Mouse (Mus musculus) adrenal gland (tissue): ENCODE data around the gene Itpripl2.

Experiments
- intact Hi-C: fragments of 180-260 bp; cut with DNase I; formaldehyde crosslinking; loops from one replicate; pipeline ENCODE4 v1.15.1; 2025
- long read RNA-seq, 2 experiments: library from polyadenylated mRNA; unstranded; transcript quantifications; one replicate each; pipeline ENCODE4 v2.0.0; 2020; ENCODE audit warnings: borderline replicate concordance in 1 of 2; ENCODE audit not compliant: insufficient replicate concordance in 1 of 2

Itpripl2 gene
- long read RNA-seq, experiment 1, full-length matches to known transcripts, result 2 of 2 reads
- long read RNA-seq, experiment 1, partial matches to known transcripts, result 0 of 2 reads
- long read RNA-seq, experiment 1, other reads (novel, unspliced or antisense), result 0 of 2 reads
- long read RNA-seq, experiment 2, full-length matches to known transcripts, result 1 of 1 reads
- long read RNA-seq, experiment 2, partial matches to known transcripts, result 0 of 1 reads
- long read RNA-seq, experiment 2, other reads (novel, unspliced or antisense), result 0 of 1 reads

DNA sequence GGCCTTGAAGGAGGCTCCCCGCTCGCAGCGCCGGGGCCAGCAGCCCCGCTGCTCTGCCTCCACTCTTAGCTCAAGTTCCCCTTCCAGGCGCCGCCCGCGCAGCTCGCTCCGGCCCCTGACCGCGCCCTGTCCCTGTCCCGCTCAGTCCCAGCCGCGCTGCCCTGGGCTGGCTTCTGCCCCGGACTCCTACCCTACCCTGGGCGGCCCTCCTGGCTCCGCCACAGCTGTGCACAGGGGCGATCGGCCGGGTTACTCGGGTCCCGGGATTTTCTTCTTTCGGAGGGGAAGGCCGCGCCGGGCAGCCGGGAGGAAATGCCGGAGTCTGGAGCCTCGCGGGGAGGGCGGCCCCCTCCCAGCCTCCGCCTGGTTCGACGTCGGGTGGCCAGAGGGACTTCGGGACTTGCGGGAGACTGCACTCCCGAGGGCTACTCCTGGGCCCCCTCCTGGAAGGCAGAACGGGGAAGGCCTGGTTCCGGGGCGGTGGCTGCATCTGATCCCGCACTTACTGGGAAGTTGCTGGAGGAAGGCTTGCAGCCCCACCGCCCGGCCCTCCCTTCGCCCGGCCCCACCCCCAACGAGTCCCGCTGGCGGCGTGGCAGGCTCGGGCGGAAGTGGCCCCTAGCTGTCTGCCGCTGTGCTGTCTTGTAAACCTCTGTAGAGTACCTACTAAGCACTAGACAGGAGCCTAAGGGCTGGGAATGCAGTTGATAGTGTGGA is at the start of gene Itpripl2:
Itpripl2 (minus strand) TSS at position 545 of the 717 bp plus-strand sequence.
- intact Hi-C loops, result no loop called here

DNA sequence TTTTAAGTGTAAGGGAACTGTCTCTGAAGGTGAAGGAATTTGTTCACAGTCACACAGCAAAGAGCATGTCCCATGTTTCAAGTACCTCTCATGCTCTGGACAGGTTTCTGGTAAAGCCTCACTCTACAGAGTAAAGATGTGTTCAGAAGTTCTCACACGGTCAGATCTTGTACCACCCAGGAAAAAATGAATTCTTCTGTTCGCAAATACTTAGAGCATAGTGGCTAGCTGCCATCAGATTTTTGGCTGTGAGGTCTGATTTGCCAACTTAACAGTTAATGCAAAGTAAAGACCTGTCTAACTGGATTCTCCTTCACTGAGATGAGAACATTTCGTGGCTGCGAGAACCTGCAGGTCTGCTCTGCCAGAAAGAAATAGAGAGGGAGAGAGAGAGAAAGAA is 43.3 kb upstream of the Itpripl2 start:
- intact Hi-C loops, result loop anchor here (10.0 kb wide), 1 partner anchor 410 kb away; the partner anchor contains the start of gene Arl6ip1

DNA sequence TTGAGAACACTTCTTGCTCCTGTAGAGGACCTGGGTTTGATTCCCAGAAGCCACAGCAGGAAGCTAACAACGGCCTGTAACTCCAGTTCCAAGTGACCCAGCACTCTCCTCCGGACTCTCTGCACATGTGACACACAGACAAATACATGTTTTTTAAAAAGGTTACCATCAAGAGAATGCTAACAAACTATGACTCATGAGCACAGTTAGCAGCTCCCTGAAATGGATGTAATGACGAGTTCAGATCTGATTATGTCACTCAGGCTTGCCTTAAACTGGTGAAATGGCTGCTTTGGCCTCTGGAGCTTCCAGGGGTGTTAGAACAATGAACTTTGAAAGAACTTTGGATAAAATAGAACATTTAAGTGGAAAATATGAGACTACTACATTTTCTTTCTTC is 42.6 kb upstream of the Itpripl2 start:
- intact Hi-C loops, result loop anchor here (10.0 kb wide), 1 partner anchor 410 kb away; the partner anchor contains the start of gene Arl6ip1

DNA sequence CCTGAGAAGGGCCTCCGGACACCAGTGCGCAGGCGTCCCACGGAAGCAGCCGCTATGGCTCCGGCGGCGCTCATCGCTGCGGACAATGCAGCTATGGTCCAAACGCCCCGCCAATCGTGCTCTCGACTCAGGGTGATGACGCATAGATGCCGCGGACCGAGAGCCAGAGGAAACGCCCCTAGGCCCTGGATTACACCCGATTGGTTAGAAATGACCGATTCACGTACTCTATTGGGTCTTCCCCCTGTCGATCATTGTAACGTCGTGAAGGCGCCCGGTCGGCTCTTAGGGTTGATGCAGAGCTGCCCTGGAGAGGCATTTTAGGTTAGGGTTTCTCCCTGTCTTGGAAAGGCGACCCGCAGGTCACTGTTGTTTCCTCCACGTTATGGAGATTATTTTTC is 41.4 kb upstream of the Itpripl2 start, which contains the start of gene Coq7:
Coq7 (minus strand) TSS at position 179 of the 401 bp plus-strand sequence.
- intact Hi-C loops, result loop anchor here (10.0 kb wide), 1 partner anchor 408 kb away; the partner anchor contains the start of gene Arl6ip1

DNA sequence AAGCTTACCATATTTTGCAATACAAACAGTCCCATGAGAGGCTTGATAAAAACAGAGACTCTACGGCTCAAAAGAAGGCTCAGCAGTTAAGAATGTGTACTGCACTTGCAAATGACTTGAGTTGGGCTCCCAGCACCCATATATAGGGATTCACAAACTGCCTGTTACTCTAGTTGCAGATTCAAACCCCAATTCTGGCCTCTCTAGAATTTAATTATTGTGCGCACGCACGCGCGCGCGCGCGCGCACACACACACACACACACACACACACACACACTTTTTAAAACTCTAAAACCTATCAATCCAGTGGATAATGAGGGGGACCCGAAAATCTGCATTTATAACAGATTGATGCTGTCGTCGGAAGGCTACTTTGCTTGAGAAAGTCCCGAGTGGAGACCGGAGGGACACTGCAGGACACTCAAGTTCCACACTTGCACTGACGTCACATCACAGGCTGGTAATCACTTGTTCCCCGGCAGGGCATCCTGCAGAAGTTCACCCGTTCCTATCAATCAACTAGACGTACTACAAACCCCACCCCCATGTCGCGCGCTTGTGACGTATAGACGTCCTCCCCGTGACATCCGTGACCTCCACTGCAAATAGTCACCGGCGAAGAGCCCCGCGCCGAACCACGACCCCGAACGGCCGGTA is 40.9 kb upstream of the Itpripl2 start:
- intact Hi-C loops, result loop anchor here (10.0 kb wide), 1 partner anchor 408 kb away; the partner anchor contains the start of gene Arl6ip1

DNA sequence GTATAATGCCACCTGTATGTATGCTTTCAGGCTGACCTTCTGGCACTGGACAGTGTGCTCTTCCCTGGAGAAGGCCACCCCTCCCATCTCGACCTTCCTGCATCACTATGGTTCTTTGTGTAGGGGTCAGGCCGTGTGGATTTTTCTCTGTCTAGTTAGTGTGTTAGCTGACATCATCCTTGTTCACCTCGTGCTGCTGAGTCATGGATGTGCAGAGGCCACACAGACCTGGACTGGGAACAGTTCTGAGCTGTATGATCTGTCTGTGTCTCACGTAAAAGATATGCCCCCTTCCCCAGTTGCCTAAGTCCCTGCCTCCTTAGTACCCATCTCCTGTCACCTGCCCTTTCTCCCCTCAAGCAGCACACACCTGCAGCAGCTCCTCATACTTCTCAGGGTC is 35.2 kb upstream of the Itpripl2 start:
- intact Hi-C loops, result no loop called here

DNA sequence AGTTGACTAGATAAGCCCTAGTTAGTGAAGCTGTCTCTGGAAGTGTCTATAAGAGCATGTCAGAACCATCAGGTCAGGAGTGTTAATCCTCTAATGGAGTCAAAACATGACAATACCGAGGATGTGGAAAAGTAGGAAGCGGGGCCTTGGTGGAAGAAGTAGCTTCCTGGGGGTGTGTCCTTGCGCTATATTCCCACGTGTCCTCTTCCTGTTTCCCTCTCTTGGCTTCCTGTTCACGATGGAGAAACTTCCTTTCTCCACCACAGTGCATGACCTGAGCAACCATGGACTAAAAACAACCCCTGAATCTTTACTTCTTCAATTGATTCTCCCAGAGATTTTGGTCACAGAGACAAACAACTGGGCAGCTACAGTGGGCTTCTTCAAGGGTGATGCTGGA is 30.3 kb upstream of the Itpripl2 start:
- intact Hi-C loops, result no loop called here

DNA sequence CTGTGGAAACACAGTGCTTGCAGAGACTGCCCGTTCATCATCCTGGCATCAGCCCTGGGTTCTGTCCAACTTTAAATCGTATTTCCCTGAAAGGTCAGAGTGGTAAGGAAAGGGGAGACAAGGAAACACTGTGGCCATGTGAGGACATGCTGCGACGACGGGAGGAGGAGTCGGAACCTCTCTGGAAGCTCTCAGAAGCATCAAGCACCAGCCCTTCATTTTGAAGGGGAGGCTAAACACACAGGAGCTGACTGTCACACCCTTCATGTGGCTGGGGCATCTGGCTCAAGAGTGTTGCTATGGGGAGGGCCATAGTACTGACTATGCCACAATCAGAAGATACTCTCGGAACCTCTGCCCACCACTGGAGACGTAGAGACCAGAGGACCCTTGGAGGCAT is 27.9 kb upstream of the Itpripl2 start:
- intact Hi-C loops, result loop anchor here (2.0 to 5.0 kb wide), 2 partner anchors 71 to 217 kb away; partner anchors contain the start of gene Syt17

DNA sequence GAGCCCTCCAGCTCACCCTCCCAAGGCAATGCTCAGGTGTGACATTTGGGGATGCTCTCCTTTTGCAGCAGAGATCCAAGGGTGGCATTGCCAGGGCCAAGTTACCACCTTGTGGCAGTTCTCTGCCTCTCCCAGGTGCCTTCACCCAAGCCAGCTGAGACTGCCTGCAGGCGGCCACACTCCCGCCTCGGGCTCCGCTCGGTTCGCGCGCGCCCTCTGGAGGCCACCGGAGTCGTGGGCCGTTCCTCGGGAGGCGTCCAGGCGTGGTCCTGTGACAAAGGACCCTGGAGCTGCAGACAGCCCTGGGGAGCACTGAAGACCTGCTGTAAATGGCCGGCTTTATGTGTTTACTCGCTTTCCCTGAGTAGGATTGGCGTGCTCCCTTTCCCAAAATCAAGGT is 26.9 kb upstream of the Itpripl2 start:
- intact Hi-C loops, result loop anchor here (2.0 to 5.0 kb wide), 2 partner anchors 70 to 216 kb away; partner anchors contain the start of gene Syt17

DNA sequence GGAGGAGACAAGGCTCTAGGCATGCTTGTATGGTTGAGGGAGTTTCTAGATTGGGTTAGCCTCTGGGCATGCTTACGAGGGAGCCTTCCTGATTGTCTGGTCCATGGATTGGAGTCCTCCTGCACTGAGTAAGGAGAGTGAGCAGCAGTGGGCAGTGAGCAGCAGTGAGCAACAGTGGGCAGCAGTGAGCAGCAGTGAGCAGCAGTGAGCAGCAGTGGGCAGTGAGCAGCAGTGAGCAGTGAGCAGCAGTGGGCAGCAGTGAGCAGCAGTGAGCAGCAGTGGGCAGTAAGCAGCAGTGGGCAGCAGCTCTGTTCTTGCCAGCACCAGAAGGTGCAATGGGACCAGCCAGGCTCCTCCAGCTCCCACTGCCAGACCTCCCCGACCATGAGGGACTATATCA is 26.0 kb upstream of the Itpripl2 start:
- intact Hi-C loops, result loop anchor here (2.0 to 5.0 kb wide), 2 partner anchors 69 to 216 kb away; partner anchors contain the start of gene Syt17

DNA sequence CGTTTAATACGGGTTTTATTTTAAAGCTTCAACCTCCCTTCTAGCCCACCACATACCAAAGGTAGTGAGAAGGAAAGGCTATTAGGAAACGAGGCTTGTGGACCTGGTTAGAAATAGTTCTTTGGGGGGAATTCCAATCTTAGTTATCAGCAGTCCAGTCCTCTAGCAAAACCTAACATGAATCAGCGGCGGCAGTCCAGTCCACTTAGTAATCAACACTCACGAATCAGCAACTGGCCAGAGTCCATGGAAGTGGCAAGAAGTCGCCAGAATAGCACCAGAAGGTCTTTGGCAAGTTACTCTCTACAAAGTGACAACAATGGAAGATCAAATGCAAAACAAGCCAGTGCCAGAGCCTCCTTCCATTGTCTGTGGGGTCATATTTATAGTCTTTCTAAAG is 16.8 kb upstream of the Itpripl2 start:
- intact Hi-C loops, result no loop called here

DNA sequence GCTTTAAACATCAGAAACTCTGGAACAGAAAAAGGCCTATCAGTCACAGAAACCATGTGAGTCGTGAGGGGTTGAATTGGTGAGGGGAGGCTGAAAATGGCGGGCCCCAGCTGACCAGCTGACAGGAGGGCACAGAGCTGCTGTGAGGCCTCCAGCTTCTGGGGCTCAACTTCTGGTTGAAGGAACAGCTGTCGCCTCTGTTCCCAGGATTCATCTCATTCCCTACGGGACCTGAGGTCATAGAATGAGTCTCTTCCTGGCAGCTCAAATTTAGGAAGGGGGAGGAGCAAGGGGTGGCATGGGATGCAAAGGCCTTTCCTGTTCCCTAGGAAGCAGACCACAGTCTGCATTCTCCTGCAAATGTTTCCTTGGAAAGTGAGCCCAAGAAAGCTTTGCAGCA is 12.1 kb upstream of the Itpripl2 start:
- intact Hi-C loops, result no loop called here

DNA sequence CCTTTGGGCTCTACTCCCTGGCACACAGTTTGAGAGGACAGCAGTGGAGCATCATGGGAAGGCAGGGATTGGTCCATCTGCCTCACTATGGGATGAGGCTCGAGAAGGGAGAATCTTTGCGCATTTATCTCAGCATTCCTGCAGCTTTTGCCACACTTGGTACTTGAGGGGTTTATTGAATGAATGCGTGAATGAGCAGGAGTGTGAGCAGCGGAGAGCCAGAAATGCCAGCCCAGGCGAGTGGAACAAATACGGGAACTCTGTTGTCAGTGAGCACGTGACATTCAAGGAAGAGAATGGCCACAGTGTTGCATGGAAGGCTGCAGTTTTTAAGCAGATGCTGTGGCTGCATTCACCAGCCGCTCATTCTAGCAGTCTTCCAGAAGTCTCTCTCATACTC is 10.6 kb upstream of the Itpripl2 start:
- intact Hi-C loops, result no loop called here

DNA sequence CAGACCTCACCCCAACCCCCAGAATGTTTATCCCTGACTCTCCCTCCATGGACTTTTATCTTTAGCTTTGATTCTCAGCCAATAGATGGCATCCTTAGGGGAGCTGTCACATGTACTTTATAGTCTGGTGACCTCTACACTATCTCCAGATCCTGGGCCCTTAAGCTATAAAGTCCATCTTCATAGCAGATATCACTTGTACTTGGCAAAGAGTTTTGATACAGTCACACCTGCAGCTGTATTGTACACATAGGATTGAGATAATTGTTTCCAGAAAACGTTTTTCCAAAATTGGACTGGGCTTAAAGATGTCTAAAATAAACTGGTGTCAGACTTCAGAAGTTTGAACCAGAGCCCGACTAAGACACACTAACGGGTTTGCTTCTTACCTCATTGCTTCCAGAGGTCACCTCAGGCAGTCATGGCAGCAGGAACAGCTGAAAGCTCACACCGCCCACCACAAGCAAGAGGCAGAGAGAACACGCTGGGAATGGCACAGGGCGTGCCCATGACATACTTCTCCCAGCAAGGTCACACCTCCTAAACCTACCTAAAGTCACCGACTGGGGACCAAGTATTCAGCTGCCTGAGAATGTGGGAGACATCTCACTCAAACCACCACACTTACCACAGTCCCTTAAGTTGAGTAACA is 8.1 kb upstream of the Itpripl2 start:
- intact Hi-C loops, result no loop called here

DNA sequence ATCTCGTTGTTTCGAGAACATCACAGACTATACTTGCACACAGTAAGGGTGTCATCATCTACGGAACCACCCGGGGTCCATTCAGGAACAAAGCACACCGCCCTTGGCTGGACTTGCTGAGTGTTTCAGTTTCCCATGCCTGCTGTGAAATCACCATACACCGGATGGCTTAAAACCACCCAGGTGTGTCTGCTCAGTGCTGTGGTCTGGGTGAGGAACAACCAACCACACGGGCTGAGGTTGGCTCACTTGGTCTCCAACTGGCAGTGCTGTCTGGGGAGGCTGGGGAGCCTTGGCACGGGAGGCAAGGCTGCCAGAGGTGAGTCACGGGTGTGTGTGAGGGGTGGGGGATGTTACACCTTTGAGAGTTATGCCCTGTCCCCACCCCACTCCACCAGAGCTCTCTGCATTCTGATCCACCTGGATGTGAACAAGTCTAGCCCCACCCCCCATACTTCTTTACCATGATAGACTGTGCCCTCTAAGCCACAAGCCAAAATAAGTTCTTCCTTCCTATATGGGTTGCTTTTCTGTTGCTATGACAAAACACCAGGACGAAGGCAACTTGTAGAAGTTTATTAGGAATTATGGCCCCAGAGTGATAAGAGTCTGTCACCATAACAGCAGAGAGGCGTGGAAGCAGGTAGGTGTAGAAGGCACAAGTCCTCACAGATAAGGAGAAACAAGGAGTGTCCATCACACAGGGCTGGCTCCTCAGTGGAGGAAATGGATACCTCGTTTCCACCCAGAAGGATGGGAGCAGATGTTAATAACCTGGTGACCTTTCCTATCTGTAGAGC is 7.4 kb upstream of the Itpripl2 start:
- intact Hi-C loops, result no loop called here

DNA sequence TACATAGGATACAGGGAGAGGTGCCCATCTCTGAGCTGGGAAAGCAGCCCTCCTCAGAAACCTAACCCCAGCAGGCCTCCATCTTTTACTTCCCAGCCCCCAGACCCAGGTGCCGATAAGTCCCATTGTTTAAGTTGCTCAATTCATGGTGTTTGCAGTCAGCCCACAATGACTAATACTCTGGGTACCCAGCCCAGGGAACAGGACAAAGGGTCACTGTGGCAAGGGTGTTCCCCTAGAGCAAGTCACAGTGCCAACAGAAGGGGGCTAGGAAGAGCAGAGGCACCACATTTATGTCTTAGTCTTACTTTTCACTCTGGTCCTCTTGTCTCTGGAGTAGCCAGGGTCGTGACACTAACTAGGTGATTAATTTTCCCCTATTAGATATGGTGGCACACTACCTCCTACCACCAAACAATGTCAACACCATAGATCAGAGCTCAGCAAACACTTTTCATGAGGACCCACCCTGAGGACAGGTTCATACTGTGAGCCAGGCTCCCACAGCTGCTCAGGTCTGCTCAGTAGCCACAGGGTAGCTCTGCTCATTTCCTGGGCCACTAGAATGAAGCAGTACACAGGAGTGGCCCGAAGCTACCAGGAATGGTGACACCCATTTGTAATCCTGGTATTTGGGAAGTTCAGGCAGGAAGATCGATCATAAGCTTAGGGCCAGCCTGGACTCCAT is 3.3 kb upstream of the Itpripl2 start:
- intact Hi-C loops, result no loop called here

DNA sequence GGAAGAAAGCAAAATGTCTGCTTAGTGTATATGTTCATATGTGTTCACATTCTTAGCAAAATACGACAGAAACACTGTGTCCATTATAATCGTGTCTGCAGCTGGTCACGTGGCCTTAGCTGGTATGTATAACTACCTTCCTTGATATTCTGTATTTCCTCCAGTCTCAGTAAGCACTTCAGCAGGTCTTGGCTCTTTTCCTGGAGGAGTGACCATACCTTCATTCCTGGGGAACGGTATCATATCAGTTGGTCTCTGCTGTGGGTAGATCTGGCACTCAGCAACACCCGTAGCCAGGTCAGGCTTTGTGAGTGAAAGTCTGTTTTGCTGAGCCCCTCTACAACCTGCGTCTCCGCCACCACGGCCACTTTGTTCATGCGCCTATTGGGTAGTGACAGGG is 2.1 kb upstream of the Itpripl2 start:
- intact Hi-C loops, result no loop called here

DNA sequence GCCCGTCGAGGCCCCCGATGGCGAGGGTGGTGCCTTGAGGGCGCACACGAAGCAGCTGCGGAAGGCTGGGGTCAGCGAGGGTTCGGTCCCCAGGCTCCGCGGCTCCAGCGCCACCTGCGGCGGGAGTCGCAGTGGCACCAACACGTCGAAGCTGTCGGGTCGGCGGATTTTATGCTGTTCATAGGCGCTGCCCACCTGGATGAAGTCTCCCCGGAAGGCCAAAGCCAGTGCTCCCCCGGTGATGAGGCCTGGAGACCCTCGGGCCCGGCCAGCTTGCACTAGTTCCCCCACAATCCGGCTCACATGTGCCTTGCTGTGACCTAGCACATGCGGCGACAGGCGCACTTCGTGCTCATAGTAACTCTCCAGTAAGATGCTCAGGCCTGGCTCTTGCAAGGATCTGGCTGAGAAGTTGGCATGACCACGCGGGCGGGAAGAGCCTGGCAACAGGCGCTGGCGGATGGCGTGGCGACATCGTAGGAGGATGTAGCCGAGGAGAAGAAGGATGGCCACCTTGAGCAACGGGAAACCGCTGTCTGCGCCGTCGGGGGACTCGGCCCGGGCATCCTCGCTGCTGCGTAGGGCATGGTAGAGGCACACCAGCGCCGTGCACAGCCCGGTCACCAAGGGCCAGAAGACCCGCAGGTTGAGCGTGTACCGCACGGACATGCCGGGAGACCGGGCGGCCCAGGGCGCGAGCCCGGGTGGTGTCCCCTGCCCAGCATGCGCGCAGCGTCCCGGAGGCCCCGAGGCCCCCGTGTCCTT is 927 bp downstream of the Itpripl2 start:
- intact Hi-C loops, result no loop called here
